8 mouse cellular contexts compared by ENCODE assay signal in genomic region chr6:127152106-127152951, GRCm38 (mm10). TPM values are rescaled to one million over a fixed set of nuclear protein-coding genes. Genes with fewer than 3 reads are reported as not detected.
DNase-seq lines count a peak whose midpoint lies in the region; ATAC-seq and TF ChIP-seq lines count a peak whose summit lies in the region.

TSS of gene Ccnd2 (minus strand) at chr6:127152193.

- TF ChIP-seq CTCF in gastrocnemius, adult 2 months (IDR thresholded peaks at IDR 0.05), result no peak
- TF ChIP-seq CTCF in kidney, postnatal 0 days (IDR thresholded peaks at IDR 0.05; ENCODE audit: low read depth), result no peak
- TF ChIP-seq CTCF in testis, adult 2 months (IDR thresholded peaks at IDR 0.05; ENCODE audit: control insufficient read depth, insufficient read depth, insufficient replicate concordance, low read depth, low read length), result no peak

- no peak for TF ChIP-seq POLR2A in testis, adult 2 months (IDR thresholded peaks at IDR 0.05; ENCODE audit: control insufficient read depth, low read depth, low read length)

- H3K4me2 ChIP-seq in heart, embryonic 14.5 days (ENCODE audit: low read length), result peak within 1 kb of the TSS; percentile 87
- H3K4me2 ChIP-seq in kidney, postnatal 0 days (ENCODE audit: low read length), result peak within 1 kb of the TSS; percentile 91
- peak within 1 kb of the TSS; percentile 86 for H3K4me2 ChIP-seq in liver, embryonic 13.5 days

- peak; percentile 47 for DNase-seq in gastrocnemius, adult 2 months
- DNase-seq in gastrocnemius, adult 8-10 months (ENCODE audit: low spot score in 2 of 2), result no peak
- peak; percentile 89 for DNase-seq in embryo, embryonic 9.5 days (ENCODE audit: extremely low spot score)
- peak; percentile 95 for DNase-seq in kidney, postnatal 0 days (ENCODE audit: low spot score)
- peak; percentile 50 for DNase-seq in liver, embryonic 13.5 days
- peak; percentile 90 for DNase-seq in naive thymus-derived CD4-positive, alpha-beta T cell, adult 2 months (ENCODE audit: low read depth)

- peaks cover 22 to 45% of the 10 kb centered on the region in 2 experiments for H3K4me1 ChIP-seq in heart, embryonic 14.5 days (ENCODE audit: control insufficient read depth in 2 of 2, insufficient read depth in 2 of 2, low read length in 2 of 2)
- peaks cover 18% of the 10 kb centered on the region for H3K4me1 ChIP-seq in kidney, postnatal 0 days (replicated peaks; ENCODE audit: insufficient read depth, low read length)
- peaks cover 72% of the 10 kb centered on the region for H3K4me1 ChIP-seq in liver, embryonic 13.5 days (replicated peaks)
- peaks cover 12% of the 10 kb centered on the region for H3K4me1 ChIP-seq in testis, adult 2 months (ENCODE audit: control insufficient read depth, insufficient read depth, low read length)

- H3K9me3 ChIP-seq in heart, embryonic 14.5 days (ENCODE audit: control insufficient read depth, low read length), result no peaks in the 10 kb centered on the region
- H3K9me3 ChIP-seq in kidney, postnatal 0 days (replicated peaks; ENCODE audit: low read length), result no peaks in the 10 kb centered on the region
- no peaks in the 10 kb centered on the region for H3K9me3 ChIP-seq in liver, embryonic 13.5 days (replicated peaks)

- H3K9ac ChIP-seq in heart, embryonic 14.5 days (ENCODE audit: low read length), result peak within 1 kb of the TSS; percentile 73
- H3K9ac ChIP-seq in kidney, postnatal 0 days (ENCODE audit: low read depth, low read length), result peak within 1 kb of the TSS; percentile 59
- H3K9ac ChIP-seq in liver, embryonic 13.5 days, result peak within 1 kb of the TSS; percentile 67

- peak; percentile 65 for ATAC-seq in heart, embryonic 14.5 days (ENCODE audit: insufficient number of reproducible peaks, insufficient read depth, low FRiP score, low read depth)
- peak; percentile 60 for ATAC-seq in kidney, postnatal 0 days (replicated peaks; ENCODE audit: low FRiP score, low read depth)
- ATAC-seq in liver, embryonic 13.5 days (ENCODE audit: low read depth), result peak; percentile 76

- peak within 1 kb of the TSS; percentile 80 for H3K27ac ChIP-seq in gastrocnemius, adult 2 months
- H3K27ac ChIP-seq in heart, embryonic 14.5 days (replicated peaks in 1 of 2; ENCODE audit: control insufficient read depth in 1 of 2, insufficient read depth in 1 of 2, low read depth in 2 of 2, low read length in 2 of 2), result peak within 1 kb of the TSS; percentile 79 to 80
- peak within 1 kb of the TSS; percentile 90 for H3K27ac ChIP-seq in kidney, postnatal 0 days
- H3K27ac ChIP-seq in liver, embryonic 13.5 days, result peak within 1 kb of the TSS; percentile 85
- no peak within 1 kb of the TSS for H3K27ac ChIP-seq in testis, adult 2 months (ENCODE audit: control insufficient read depth, insufficient read depth, low read depth, low read length)

- peak within 1 kb of the TSS; percentile 80 for H3K4me3 ChIP-seq in gastrocnemius, adult 2 months
- H3K4me3 ChIP-seq in heart, embryonic 14.5 days (ENCODE audit: control insufficient read depth in 1 of 2, insufficient read depth in 1 of 2, low read depth in 1 of 2, low read length in 2 of 2), result peak within 1 kb of the TSS; percentile 54 to 69
- peak within 1 kb of the TSS; percentile 80 for H3K4me3 ChIP-seq in kidney, postnatal 0 days (replicated peaks; ENCODE audit: low read depth, low read length)
- peak within 1 kb of the TSS; percentile 67 for H3K4me3 ChIP-seq in liver, embryonic 13.5 days (replicated peaks)
- H3K4me3 ChIP-seq in testis, adult 2 months (ENCODE audit: control insufficient read depth, low read depth, low read length), result peak within 1 kb of the TSS; percentile 33; the same call in 1 of the 2 replicates

- WGBS in heart, embryonic 14.5 days, result under 1% methylated on average over 39 of the region's 40 CpGs
- under 1% methylated on average over 39 of the region's 40 CpGs for WGBS in kidney, postnatal 0 days
- WGBS in liver, embryonic 13.5 days (ENCODE audit: insufficient replicate concordance), result under 1% methylated on average over 40 of the region's 40 CpGs

- H3K27me3 ChIP-seq in heart, embryonic 14.5 days (ENCODE audit: control insufficient read depth, insufficient read depth, low read length), result no peaks in the 10 kb centered on the region
- no peaks in the 10 kb centered on the region for H3K27me3 ChIP-seq in kidney, postnatal 0 days (ENCODE audit: insufficient read depth, low read length)
- H3K27me3 ChIP-seq in liver, embryonic 13.5 days, result peaks cover 92% of the 10 kb centered on the region
- H3K27me3 ChIP-seq in testis, adult 2 months (ENCODE audit: control insufficient read depth, insufficient read depth, low read length), result peaks cover 13% of the 10 kb centered on the region

- intact Hi-C loops in gastrocnemius, adult 2 months (cut with DNase I), result no loop called here

- peaks cover 6% of the 10 kb centered on the region for H3K36me3 ChIP-seq in heart, embryonic 14.5 days (ENCODE audit: control insufficient read depth, insufficient read depth, low read length)
- no peaks in the 10 kb centered on the region for H3K36me3 ChIP-seq in kidney, postnatal 0 days (ENCODE audit: insufficient read depth, low read length)
- no peaks in the 10 kb centered on the region for H3K36me3 ChIP-seq in liver, embryonic 13.5 days
- no peaks in the 10 kb centered on the region for H3K36me3 ChIP-seq in testis, adult 2 months (ENCODE audit: control insufficient read depth, insufficient read depth, low read length)

RNA-seq across cellular contexts. Expression of gene Ccnd2, which starts in this region (rescaled TPM):
- total RNA-seq in gastrocnemius, adult 2 months (2021), result 10 to 100 TPM in 1 of 2 experiments, 1 to 10 TPM in 1; 6.9 to 16.6 TPM
- 10 to 100 TPM in 2 of 4 experiments, 1 to 10 TPM in 2; 5.0 to 16.2 (median 9.6) TPM for total RNA-seq in gastrocnemius, adult 8-10 months (2022)
- polyA plus RNA-seq in heart, embryonic 14.5 days (2014; fragmentation: Nextera tagmentation; extraction: Ambion mirVana), result 532 and 571 TPM in 2 replicates
- 364 and 419 TPM in 2 replicates for polyA plus RNA-seq in kidney, postnatal 0 days (2015; fragmentation: Nextera tagmentation; extraction: Ambion mirVana)
- 109 and 129 TPM in 2 replicates for polyA plus RNA-seq in liver, embryonic 13.5 days (2015; fragmentation: Nextera tagmentation; extraction: Ambion mirVana)
- polyA plus RNA-seq in testis, adult 2 months (2012; rRNA removed), result 4.0 and 4.3 TPM in 2 replicates

Comparison
In these comparisons a context has a peak if more than half of its experiments do, and no peak if none do; other contexts are left out.
1. RNA of gene Ccnd2 (polyA plus RNA-seq): 532 to 571 TPM in heart, embryonic 14.5 days, 364 to 419 TPM in kidney, postnatal 0 days and 109 to 129 TPM in liver, embryonic 13.5 days; 4.0 to 4.3 TPM in testis, adult 2 months; every median in the first group is over 10 times any median in the second.
2. DNase-seq: peak in gastrocnemius, adult 2 months (single experiment), embryo, embryonic 9.5 days (single experiment), kidney, postnatal 0 days (single experiment), liver, embryonic 13.5 days (single experiment) and naive thymus-derived CD4-positive, alpha-beta T cell, adult 2 months (single experiment); none in gastrocnemius, adult 8-10 months (0 of 2).
3. Peak in every context shown above with its lines, with median percentiles within 50 percentile points of each other: H3K4me3 ChIP-seq, ATAC-seq, H3K4me2 ChIP-seq and H3K9ac ChIP-seq.